Mouse (Mus musculus): ENCODE measurements around the gene Pip. TPM values are rescaled to one million over a fixed set of nuclear protein-coding genes. Genes with fewer than 3 reads are reported as not detected.

Gene Pip
- total RNA-seq (2015; ENCODE audit: low replicate concordance) = not detected in 2 replicates
- total RNA-seq (2017; ENCODE audit: low replicate concordance) = not detected in 2 replicates

DNA sequence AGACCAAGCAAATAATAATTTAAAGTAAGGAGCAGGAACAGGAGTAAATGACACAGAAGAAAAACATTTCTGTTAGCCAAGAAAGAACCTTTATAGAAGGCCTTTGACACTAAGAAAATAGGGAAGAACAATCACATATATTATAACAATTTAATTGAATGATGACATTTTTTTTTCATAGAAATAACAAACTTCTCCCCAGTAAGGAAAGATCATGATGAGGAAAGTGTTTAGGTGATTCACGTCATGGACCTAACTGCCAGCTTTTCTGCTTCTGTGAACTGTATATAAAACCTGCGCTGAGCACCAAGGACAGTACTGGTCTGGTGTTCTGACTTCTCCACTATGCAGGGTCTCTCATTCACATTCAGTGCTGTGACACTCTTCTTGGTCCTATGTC, at the start of gene Pip:
Gene Pip (plus strand): TSS at position 301 of the 400 bp plus-strand sequence.
- ATAC-seq (replicated peaks; ENCODE audit: low FRiP score, poor library complexity, severe bottlenecking) = no peak

DNA sequence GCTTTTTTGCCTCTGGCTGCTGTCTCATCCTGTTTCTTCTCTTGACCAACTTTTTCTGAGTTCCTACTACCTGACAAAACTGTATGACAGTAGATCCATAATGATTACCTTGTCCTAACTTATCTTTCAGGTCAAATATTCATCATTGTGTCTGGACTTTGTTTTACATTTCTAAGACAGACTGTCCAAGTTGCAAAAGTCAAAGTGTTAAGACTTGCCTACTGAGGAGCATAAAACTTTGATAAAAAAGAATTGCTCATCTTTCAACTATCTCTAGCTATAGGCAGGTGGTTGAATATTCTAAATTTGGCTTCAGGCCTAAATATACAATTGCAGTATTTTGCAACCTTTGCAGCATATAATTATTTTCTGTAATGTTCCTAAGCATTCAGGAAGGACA, 23.2 kb upstream of the Pip start:
- ATAC-seq (replicated peaks; ENCODE audit: low FRiP score, poor library complexity, severe bottlenecking) = no peak

DNA sequence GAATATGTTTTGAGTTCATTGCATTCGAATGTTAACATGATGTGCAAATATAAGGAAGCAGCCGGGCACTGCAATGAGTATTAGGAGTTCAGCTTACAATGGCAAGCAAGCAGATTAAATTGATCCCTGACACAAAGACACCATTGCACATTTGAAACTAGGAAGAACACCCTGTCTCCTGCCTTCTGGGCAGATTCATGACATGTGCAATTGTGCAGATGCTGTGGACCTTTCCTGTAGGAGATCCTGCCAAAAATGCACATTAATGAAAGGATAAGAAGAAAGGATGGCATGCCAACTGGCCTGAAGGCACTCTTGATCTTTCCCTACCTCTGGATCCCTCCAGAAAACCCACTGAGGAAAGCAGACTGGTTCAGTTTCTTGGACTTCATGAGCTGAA, 17.8 kb upstream of the Pip start:
- ATAC-seq (replicated peaks; ENCODE audit: low FRiP score, poor library complexity, severe bottlenecking) = no peak

DNA sequence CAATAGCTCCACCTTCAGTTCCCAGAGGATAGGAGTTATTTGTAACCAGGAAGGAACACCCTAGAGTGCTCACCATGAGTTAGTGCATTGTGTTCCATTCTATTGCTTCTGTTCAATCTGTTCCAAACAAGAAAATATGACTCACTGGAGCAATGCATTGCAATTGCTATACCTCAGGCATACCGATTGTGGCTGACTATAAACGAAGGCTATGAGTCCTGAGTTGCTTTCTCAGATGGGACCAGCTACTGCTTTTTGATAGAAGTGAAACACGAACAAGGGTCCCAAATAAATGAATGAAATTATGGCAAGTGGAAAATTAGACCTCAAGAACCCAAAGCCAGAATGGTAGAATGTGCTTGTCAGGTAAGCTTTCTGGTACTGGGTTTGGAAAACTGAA, 5.4 kb downstream of the Pip start, which contains the start of gene Sval2:
Gene Sval2 (plus strand): TSS at position 301 of the 400 bp plus-strand sequence.
- no peak for ATAC-seq (replicated peaks; ENCODE audit: low FRiP score, poor library complexity, severe bottlenecking)

DNA sequence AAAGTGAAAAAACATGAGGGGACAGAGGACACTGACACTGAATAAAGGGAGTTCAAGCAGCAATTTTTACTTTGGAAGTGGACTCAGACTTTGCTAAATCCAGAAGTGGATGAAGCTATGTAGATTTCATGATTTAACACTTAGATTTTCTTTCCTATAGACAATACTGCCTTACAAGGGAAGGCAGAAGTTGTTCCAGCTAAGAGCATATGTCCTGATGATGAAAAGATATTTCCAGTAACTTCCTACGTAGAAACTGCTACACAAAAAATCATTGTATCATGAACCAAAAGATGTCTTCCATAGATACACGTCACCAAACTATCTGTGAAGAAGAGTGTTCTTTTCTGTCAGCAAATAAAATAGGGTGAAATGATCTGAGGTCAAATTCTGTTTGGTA, 16.7 kb downstream of the Pip start:
- no peak for ATAC-seq (replicated peaks; ENCODE audit: low FRiP score, poor library complexity, severe bottlenecking)

Other genes starting within 250 kb of the Pip start
- gene Ephb6, start 242.1 kb upstream of the Pip start, total RNA-seq (2015; ENCODE audit: low replicate concordance) = not detected in 2 replicates
- gene Ephb6, start 242.1 kb upstream of the Pip start, total RNA-seq (2017; ENCODE audit: low replicate concordance) = not detected in 2 replicates
- gene Trpv6, start 211.1 kb upstream of the Pip start, total RNA-seq (2015; ENCODE audit: low replicate concordance) = not detected in 2 replicates
- gene Trpv6, start 211.1 kb upstream of the Pip start, total RNA-seq (2017; ENCODE audit: low replicate concordance) = not detected in 2 replicates
- gene Trpv5, start 166.8 kb upstream of the Pip start, total RNA-seq (2015; ENCODE audit: low replicate concordance) = 1.1 and 4.2 TPM in 2 replicates
- gene Trpv5, start 166.8 kb upstream of the Pip start, total RNA-seq (2017; ENCODE audit: low replicate concordance) = 1.9 and 2.6 TPM in 2 replicates
- gene Llcfc1, start 163.1 kb upstream of the Pip start, total RNA-seq (2015; ENCODE audit: low replicate concordance) = not detected in 2 replicates
- gene Llcfc1, start 163.1 kb upstream of the Pip start, total RNA-seq (2017; ENCODE audit: low replicate concordance) = not detected in 2 replicates
- gene Kel, start 143.2 kb upstream of the Pip start, total RNA-seq (2015; ENCODE audit: low replicate concordance) = 2,964 and 2,966 TPM in 2 replicates
- gene Kel, start 143.2 kb upstream of the Pip start, total RNA-seq (2017; ENCODE audit: low replicate concordance) = 871 and 1,033 TPM in 2 replicates
- not detected in 2 replicates for gene Olfr459, start 72.4 kb upstream of the Pip start, total RNA-seq (2015; ENCODE audit: low replicate concordance)
- gene Olfr459, start 72.4 kb upstream of the Pip start, total RNA-seq (2017; ENCODE audit: low replicate concordance) = not detected in 2 replicates
- not detected in 2 replicates for gene Sval2, start 5.5 kb downstream of the Pip start, total RNA-seq (2015; ENCODE audit: low replicate concordance)
- not detected in 2 replicates for gene Sval2, start 5.5 kb downstream of the Pip start, total RNA-seq (2017; ENCODE audit: low replicate concordance)
- not detected in 2 replicates for gene Sval1, start 104.1 kb downstream of the Pip start, total RNA-seq (2015; ENCODE audit: low replicate concordance)
- not detected in 2 replicates for gene Sval1, start 104.1 kb downstream of the Pip start, total RNA-seq (2017; ENCODE audit: low replicate concordance)
- gene Sval3, start 120.6 kb downstream of the Pip start, total RNA-seq (2015; ENCODE audit: low replicate concordance) = not detected in 2 replicates
- not detected in 2 replicates for gene Sval3, start 120.6 kb downstream of the Pip start, total RNA-seq (2017; ENCODE audit: low replicate concordance)
- gene Sva, start 190.9 kb downstream of the Pip start, total RNA-seq (2015; ENCODE audit: low replicate concordance) = not detected in 2 replicates
- gene Sva, start 190.9 kb downstream of the Pip start, total RNA-seq (2017; ENCODE audit: low replicate concordance) = not detected in 2 replicates